Mouse (Mus musculus) midbrain, postnatal 0 days (tissue): ENCODE data around the gene Lrrc42. TPM values are rescaled to one million over a fixed set of nuclear protein-coding genes. Genes with fewer than 3 reads are reported as not detected.

Experiments
- ATAC-seq: fragments of 200-750 bp; cut with Nextera tagmentation; 2 replicates; pipeline ENCODE4 v1.8.0; 2017; ENCODE audit warnings: moderate number of reproducible peaks, mild to moderate bottlenecking, moderate TSS enrichment, moderate library complexity; ENCODE audit not compliant: low FRiP score
- DNase-seq: peaks from one replicate; pipeline ENCODE4 v3.0.0-alpha.2; 2015; ENCODE audit warnings: low spot score
- H3K27ac ChIP-seq: fragments of 300-500 bp; sonication (generic); 2 replicates; pipeline ENCODE4 v1.5.1; 2014; ENCODE audit warnings: low read depth, mild to moderate bottlenecking, low read length, mixed read lengths
- H3K27me3 ChIP-seq: fragments of 300-500 bp; sonication (generic); 2 replicates; pipeline ENCODE4 v1.6.1; 2014; ENCODE audit warnings: low read length, control low read depth, mixed read lengths; ENCODE audit not compliant: insufficient read depth
- H3K36me3 ChIP-seq: fragments of 300-500 bp; sonication (generic); 2 replicates; pipeline ENCODE4 v1.6.1; 2014; ENCODE audit warnings: low read length, control low read depth, mixed read lengths; ENCODE audit not compliant: insufficient read depth
- H3K4me1 ChIP-seq: fragments of 300-500 bp; sonication (generic); 2 replicates; pipeline ENCODE4 v1.6.1; 2014; ENCODE audit warnings: mild to moderate bottlenecking, control low read depth, antibody characterized with exemption, low read length, mixed read lengths; ENCODE audit not compliant: insufficient read depth
- H3K4me2 ChIP-seq: fragments of 300-500 bp; sonication (generic); 2 replicates; pipeline ENCODE4 v1.6.1; 2014; ENCODE audit warnings: low read depth, mild to moderate bottlenecking, low read length, mixed read lengths; ENCODE audit not compliant: poor library complexity, severe bottlenecking
- H3K4me3 ChIP-seq: fragments of 300-500 bp; sonication (generic); 2 replicates; pipeline ENCODE4 v1.5.1; 2014; ENCODE audit warnings: low read depth, mild to moderate bottlenecking, low read length, moderate library complexity
- H3K9ac ChIP-seq: fragments of 300-500 bp; sonication (generic); replicated peaks from 2 replicates; pipeline ENCODE4 v1.6.1; 2014; ENCODE audit warnings: mild to moderate bottlenecking, low read length, moderate library complexity, mixed read lengths; ENCODE audit not compliant: poor library complexity, severe bottlenecking
- H3K9me3 ChIP-seq: fragments of 300-500 bp; sonication (generic); 2 replicates; pipeline ENCODE4 v1.6.1; 2016; ENCODE audit warnings: low read length, control low read depth
- CTCF ChIP-seq: IDR thresholded peaks from 2 replicates; pipeline ENCODE4 v1.5.1; 2016; ENCODE audit warnings: antibody characterized with exemption, mild to moderate bottlenecking
- WGBS: fragments of 180-500 bp; shearing (Covaris S2); extraction: QIAGEN DNeasy Blood & Tissue Kit; methylation state at CpG from one replicate; pipeline ENCODE4 v1.1.7; 2014; 5-methylcytosine and 5-hydroxymethylcytosine counted together
- polyA plus RNA-seq: library from polyadenylated mRNA; unstranded; fragments of >200 nt; fragmentation: Nextera tagmentation; extraction: Ambion mirVana; gene quantifications from 2 replicates; pipeline ENCODE4 v1.2.1, GENCODE M21; 2015
- total RNA-seq: library from RNA; depleted of rRNA; stranded (reverse); fragments of >200 nt; gene quantifications from 2 replicates; pipeline ENCODE4 v1.2.3, GENCODE M21; 2014

Lrrc42 gene
- total and polyA plus RNA-seq, 2 experiments from 2014 or later: 16.3 to 36.3 TPM

GRCm38 (mm10) chr4:107254414-107254813 is 1.1 kb upstream of the Lrrc42 start:
- Histone ChIP-seq H3K4me1 (peaks cover 4% of the 10 kb centered on the region; the same call in 1 of the 2 replicates), H3K27ac (peak overlapping the region; percentile 85), H3K27me3 (no peaks in the 10 kb centered on the region), H3K9me3 (no peaks in the 10 kb centered on the region), H3K36me3 (no peaks in the 10 kb centered on the region), H3K4me2 (peak overlapping the region; percentile 62), H3K4me3 (peak overlapping the region; percentile 89), H3K9ac (peak overlapping the region; percentile 84)
- TF ChIP-seq CTCF: no peak
- DNase-seq (peak; percentile 55), ATAC-seq (no peak)
- 7% methylated on average over 3 of the region's 3 CpGs for WGBS

GRCm38 (mm10) chr4:107252522-107252921 is 810 bp downstream of the Lrrc42 start:
- Histone ChIP-seq H3K4me3 (peak overlapping the region; percentile 89), H3K27me3 (no peaks in the 10 kb centered on the region), H3K4me2 (peak overlapping the region; percentile 62), H3K9me3 (no peaks in the 10 kb centered on the region), H3K27ac (peak overlapping the region; percentile 85), H3K9ac (peak overlapping the region; percentile 84), H3K4me1 (peaks cover 5% of the 10 kb centered on the region; the same call in 1 of the 2 replicates), H3K36me3 (no peaks in the 10 kb centered on the region)
- ATAC-seq: no peak
- no peak for DNase-seq
- WGBS: under 1% methylated on average over 11 of the region's 11 CpGs
- no peak for TF ChIP-seq CTCF

GRCm38 (mm10) chr4:107250494-107250893 is 2.8 kb downstream of the Lrrc42 start:
- H3K9me3 ChIP-seq: no peaks in the 10 kb centered on the region
- no peak overlapping the region for H3K9ac ChIP-seq
- 0 out of 2 replicates have a peak, but pooled peaks cover 4% of the 10 kb centered on the region for H3K36me3 ChIP-seq
- H3K27me3 ChIP-seq: no peaks in the 10 kb centered on the region
- no peak overlapping the region for H3K27ac ChIP-seq
- DNase-seq (peak; percentile 79), ATAC-seq (no peak)
- no peak overlapping the region for H3K4me3 ChIP-seq
- no peak overlapping the region for H3K4me2 ChIP-seq
- WGBS: 16% methylated on average over 4 of the region's 4 CpGs
- peak; percentile 86 for TF ChIP-seq CTCF
- peaks cover 5% of the 10 kb centered on the region; the same call in 1 of the 2 replicates for H3K4me1 ChIP-seq

DNA sequence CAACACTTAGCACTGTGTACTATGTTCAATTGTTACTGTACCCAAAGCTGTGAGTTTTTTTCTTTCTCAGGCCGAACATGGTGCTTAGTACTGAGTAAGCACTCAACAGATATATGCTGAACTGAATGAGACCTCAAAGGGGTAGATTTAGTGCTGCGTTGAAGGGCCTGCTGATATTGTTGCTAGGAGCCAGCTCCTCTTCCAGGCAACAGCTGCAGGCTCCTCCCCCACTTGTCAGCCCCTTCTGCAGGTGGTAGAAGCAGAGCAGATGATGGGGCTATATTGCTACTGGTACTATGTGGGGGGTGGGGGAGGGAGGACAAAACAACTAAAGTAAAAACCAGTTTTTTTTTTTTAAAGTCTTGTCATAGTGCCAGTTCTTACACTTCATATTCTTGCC is 3.9 kb downstream of the Lrrc42 start:
- Histone ChIP-seq H3K36me3 (0 out of 2 replicates have a peak, but pooled peaks cover 4% of the 10 kb centered on the region), H3K27ac (no peak overlapping the region), H3K27me3 (no peaks in the 10 kb centered on the region), H3K4me1 (peaks cover 5% of the 10 kb centered on the region; the same call in 1 of the 2 replicates), H3K9ac (no peak overlapping the region), H3K9me3 (no peaks in the 10 kb centered on the region), H3K4me3 (no peak overlapping the region), H3K4me2 (no peak overlapping the region)
- whole genome bisulfite sequencing: 30% methylated on average over 2 of the region's 2 CpGs
- no peak for DNase-seq
- no peak for ATAC-seq
- no peak for TF ChIP-seq CTCF

DNA sequence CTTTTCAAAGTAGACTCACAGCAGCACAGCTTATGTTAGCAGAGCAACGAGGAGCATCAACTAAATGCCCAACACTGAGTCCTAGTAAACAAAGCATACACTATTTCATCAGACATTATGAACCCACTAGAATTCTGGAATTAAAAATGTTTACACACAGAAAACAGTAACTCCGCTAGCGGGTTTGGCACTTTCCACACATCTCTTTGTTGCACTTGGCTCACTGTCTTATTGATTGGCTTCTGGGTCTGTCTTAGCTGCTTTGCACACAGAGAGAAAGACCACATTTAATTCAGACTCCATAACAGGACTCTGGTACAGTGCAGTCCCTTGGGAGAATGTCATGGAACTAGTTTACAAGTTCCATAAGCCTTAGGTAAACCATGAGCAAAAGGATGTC is 5.3 kb downstream of the Lrrc42 start:
- TF ChIP-seq CTCF: no peak
- H3K4me3 ChIP-seq: no peak overlapping the region
- no peak overlapping the region for H3K9ac ChIP-seq
- DNase-seq (no peak), ATAC-seq (no peak)
- H3K36me3 ChIP-seq: peaks cover 4% of the 10 kb centered on the region; the same call in 1 of the 2 replicates
- no peak overlapping the region for H3K27ac ChIP-seq
- H3K4me2 ChIP-seq: no peak overlapping the region
- H3K4me1 ChIP-seq: peaks cover 5% of the 10 kb centered on the region; the same call in 1 of the 2 replicates
- H3K27me3 ChIP-seq: no peaks in the 10 kb centered on the region
- no peaks in the 10 kb centered on the region for H3K9me3 ChIP-seq
- 74% methylated on average over 3 of the region's 3 CpGs for WGBS

- DNase-seq: no peak
- Histone ChIP-seq H3K4me3 (no peak overlapping the region), H3K9me3 (no peaks in the 10 kb centered on the region), H3K9ac (no peak overlapping the region), H3K4me1 (peaks cover 5% of the 10 kb centered on the region; the same call in 1 of the 2 replicates), H3K36me3 (peaks cover 4% of the 10 kb centered on the region; the same call in 1 of the 2 replicates), H3K27me3 (no peaks in the 10 kb centered on the region), H3K4me2 (no peak overlapping the region), H3K27ac (no peak overlapping the region)
- 83% methylated on average over 9 of the region's 9 CpGs for WGBS
- no peak for ATAC-seq
- no peak for TF ChIP-seq CTCF
These were observed 6.2 kb downstream of the Lrrc42 start for GRCm38 (mm10) chr4:107247110-107247509.
